Mouse (Mus musculus): ENCODE data around the gene Pmp22.

The Pmp22 gene

GRCm38 (mm10) chr11:63162806-63163205 is 34.0 kb downstream of the Pmp22 start:
- DNase-seq (ENCODE audit: low spot score in 2 of 2), result no peak

DNA sequence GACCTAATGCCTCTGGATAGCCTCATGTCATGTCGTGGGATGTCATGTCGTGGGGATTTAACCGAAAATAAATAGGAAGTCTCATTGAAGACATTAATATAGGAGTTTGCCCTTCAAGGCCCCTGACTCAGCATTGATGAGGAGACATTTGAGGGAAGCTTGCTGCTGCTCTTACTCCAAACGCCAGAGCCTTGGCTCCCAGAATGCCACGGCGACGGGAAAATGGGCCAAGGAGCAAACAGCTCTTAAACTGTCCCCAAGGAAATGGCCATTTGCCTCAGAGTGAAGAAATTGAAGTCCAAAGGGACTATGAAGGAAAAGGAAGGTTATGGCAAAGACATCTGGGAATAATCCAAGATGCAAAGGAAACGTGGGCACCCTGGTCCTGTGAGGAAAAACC is 34.8 kb downstream of the Pmp22 start:
- DNase-seq (ENCODE audit: low spot score in 2 of 2), result no peak

DNA sequence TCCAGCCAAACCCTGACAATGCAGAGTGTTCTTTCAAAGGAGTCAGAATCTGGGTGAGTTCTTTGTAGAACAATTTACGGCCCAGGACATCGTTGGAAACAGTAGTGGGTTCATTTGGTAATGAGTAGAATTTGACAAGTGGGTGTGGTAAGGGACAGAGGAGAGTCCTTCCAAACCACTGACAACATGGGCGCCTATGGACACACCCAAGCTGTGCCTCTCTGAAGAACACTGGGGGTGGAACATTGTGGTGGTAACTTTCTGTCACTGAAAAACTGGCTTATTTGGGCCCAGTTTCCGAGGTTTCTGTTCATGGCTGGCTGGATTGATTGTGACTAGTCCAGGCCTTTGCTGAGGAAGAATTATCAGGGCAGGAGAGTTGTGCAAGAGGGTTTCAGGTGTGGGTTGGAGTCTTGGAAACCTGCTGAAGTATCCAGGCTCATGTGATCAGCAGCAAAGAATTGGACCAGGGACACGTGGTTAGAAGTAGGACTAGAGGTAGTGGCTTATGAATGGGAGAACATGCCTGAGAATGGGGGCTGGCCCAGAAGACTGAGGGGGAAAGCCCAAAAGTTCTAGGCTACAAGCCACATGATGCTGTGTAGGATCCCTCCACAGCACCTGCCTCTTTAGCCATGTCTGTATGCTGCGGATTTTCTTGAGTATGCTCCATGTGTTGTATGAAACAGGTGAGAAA is 35.4 kb downstream of the Pmp22 start:
- no peak for DNase-seq (ENCODE audit: low spot score in 2 of 2)

DNA sequence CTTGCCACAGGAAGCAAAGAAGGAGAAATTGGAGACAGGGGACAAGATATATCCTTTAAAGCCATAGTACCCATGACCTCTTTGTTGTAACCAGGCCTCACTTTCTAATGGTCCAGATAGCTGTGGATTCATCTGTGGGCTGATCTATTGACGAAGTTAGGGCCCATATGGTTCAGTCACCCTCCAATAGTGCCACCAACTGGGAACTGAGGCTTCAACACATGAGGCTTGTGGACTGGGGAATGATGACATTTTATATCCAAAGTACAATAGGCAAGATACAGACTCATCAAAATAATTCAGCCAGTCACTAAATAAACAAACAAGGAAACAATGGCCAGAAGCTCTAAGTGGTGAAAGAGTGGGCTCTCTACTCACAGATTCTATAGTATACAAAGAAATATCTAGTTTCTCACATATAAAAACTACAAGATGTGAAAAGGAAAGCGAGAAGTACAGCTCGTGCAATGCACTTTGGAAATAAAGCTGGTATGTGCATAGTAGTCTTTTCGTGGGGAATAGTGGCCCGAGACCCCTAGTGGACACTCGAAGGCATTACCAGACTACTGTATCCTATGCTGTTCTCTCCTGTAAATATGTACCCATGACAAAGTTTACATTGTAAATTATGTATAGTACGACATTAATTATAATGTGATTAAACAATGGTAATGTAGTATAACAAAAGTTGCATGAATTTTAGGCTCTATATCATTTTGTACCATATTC is 36.1 kb downstream of the Pmp22 start:
- DNase-seq (ENCODE audit: low spot score in 2 of 2), result no peak

GRCm38 (mm10) chr11:63167826-63168225 is 39.0 kb downstream of the Pmp22 start:
- DNase-seq (ENCODE audit: low spot score in 2 of 2), result no peak

GRCm38 (mm10) chr11:63168551-63169258 is 39.9 kb downstream of the Pmp22 start:
- no peak for DNase-seq (ENCODE audit: low spot score in 2 of 2)

- DNase-seq (ENCODE audit: low spot score in 2 of 2), result no peak
Measured at GRCm38 (mm10) chr11:63171977-63172376, 43.2 kb downstream of the Pmp22 start.

DNA sequence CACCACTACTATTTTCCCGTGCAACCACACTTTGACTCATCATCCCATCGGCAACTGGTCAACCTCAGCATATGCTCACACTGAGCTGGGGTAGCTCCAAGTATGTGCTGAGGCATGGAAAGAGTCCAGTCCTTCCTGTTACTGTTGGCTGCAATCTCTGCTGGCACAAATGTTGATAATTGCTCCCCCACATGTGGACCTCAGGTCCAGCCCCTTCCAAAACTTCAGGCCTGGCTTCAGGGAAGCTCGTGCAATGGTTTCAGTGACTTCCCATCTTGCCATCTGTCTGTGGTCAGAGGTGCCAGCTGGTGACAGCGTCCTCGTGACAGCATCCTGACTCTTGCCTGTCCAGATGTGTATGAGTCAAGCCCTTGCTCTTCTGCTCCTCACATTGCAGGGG is 44.8 kb downstream of the Pmp22 start:
- DNase-seq (ENCODE audit: low spot score in 2 of 2), result no peak

- DNase-seq (ENCODE audit: low spot score in 2 of 2), result no peak
Measured at GRCm38 (mm10) chr11:63175302-63175701, 46.5 kb downstream of the Pmp22 start.

DNA sequence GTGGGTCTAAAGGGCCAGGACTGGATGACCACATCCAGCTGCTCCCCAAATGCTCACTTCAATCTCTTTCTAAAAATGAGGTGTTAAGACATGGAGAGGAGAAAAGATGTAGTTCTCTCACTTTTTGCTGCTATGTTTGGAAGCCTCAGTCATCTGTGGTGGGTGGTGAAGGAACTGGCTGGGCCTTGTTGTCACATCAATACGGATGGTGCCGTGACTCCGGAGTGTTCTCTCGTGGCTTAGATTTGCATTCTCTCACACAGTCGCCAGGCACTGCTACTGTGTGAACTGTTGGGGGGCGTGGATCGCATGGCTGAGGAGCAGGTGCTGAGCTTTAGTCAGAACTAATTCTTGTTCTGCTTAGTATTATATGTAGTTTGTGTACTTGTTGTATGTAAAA is 47.6 kb downstream of the Pmp22 start:
- DNase-seq (ENCODE audit: low spot score in 2 of 2), result no peak

DNA sequence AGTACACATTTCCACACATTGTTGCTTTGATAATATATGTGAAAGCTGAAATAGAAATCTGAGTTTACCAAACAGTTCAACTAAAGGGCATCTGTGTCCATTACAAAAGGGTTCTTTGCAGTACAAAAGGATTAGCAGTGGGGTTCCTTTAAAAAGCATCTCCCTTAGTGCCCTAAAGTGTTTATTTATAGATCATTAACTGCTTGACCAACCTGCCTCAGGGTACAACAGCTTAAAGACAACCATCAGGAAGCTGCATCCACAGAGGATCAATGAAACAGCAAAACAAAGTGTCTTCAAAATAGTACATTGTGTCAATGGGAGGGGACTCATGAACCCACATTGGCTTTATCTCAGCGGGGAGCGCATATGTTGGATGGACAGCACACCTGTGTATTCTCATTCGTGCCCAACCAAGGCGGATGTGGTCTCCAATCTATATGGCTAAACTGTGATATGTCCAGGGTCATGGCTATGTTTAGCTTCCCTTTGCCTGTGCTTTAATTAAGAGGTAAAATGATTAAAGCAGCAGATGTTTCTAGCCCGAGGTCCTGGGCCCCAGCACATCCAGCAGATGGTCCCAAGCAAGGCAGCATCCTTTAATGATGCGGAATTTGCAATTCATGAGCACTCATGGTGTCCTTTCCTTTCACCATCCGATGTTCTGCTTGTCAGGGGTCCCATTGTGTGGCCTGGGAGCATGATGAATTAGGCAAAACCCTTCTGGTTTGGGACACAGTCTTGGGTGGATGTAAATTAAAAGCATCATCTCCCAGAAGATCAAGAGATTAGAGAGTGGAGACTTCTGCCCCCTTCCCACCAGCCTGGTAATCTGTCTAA is 51.7 kb downstream of the Pmp22 start:
- DNase-seq (ENCODE audit: low spot score in 2 of 2), result no peak

DNA sequence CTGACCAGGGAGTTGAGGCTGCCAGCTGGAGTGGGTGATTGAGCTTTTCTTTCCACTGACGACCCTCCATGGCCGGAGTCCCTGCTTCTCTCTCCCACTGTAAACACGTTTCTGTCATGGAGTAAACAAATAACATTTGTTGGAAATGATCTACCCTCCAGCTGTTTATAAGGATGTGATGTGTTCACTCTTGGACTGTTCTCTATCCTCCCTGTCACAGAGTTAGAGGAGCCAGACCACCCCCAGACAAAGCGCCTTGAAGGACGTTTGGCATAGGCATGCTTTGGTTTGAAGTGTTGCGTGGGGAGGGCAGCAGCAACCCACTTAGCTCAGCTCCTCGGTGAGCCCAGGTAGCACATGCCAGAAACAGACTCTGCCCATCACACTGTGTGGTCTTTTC is 60.0 kb downstream of the Pmp22 start:
- DNase-seq (ENCODE audit: low spot score in 2 of 2), result no peak

DNA sequence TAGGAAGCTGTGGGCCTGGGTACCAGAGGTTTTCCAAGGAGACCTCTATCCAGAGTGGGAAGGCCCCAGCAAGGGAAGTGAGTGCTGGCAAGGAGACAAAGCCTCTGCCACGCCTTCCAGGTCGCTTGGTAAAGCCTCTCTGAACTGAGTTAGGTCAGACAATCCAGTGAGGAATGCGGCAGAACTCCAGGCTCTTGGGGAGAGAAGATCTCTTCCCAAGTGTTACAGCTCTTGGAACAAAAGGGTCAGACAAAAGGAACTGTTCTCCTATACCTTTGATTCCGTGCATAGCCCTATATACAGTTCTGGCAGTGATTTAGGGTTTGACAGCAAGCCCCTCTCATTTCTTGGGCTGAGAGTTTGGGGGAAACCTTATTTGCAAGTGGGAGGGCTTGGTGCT is 69.3 kb downstream of the Pmp22 start:
- DNase-seq (ENCODE audit: low spot score in 2 of 2), result no peak

GRCm38 (mm10) chr11:63201989-63202535 is 73.3 kb downstream of the Pmp22 start:
- no peak for DNase-seq (ENCODE audit: low spot score in 2 of 2)

All from spleen, postnatal 14 days (tissue).